Mouse (Mus musculus): ENCODE data around the gene Exoc8. TPM values are rescaled to one million over a fixed set of nuclear protein-coding genes. Genes with fewer than 3 reads are reported as not detected.

Exoc8 gene
- polyA plus RNA-seq, 1 experiment from 2014 or later: 8.7 TPM

GRCm38 (mm10) chr8:124914061-124914460 lies 16.6 kb upstream of the Exoc8 start:
- Histone ChIP-seq H3K4me3 (ENCODE audit: low read depth, low read length) (no peak overlapping the region), H3K36me3 (ENCODE audit: control insufficient read depth, insufficient read depth, low read length) (peaks cover 14% of the 10 kb centered on the region; the same call in 1 of the 2 replicates), H3K4me1 (replicated peaks; ENCODE audit: control insufficient read depth, insufficient read depth, low read length) (no peaks in the 10 kb centered on the region), H3K27me3 (ENCODE audit: control insufficient read depth, insufficient read depth, low read length) (no peaks in the 10 kb centered on the region), H3K27ac (ENCODE audit: low read depth, low read length) (no peak overlapping the region), H3K9me3 (ENCODE audit: control insufficient read depth, low read length) (no peaks in the 10 kb centered on the region), H3K4me2 (replicated peaks; ENCODE audit: low read depth, low read length) (no peak overlapping the region), H3K9ac (ENCODE audit: low read depth, low read length) (no peak overlapping the region)
- WGBS: 98% methylated on average over 5 of the region's 5 CpGs
- DNase-seq (ENCODE audit: low spot score): no peak
- ATAC-seq (ENCODE audit: low FRiP score): no peak

DNA sequence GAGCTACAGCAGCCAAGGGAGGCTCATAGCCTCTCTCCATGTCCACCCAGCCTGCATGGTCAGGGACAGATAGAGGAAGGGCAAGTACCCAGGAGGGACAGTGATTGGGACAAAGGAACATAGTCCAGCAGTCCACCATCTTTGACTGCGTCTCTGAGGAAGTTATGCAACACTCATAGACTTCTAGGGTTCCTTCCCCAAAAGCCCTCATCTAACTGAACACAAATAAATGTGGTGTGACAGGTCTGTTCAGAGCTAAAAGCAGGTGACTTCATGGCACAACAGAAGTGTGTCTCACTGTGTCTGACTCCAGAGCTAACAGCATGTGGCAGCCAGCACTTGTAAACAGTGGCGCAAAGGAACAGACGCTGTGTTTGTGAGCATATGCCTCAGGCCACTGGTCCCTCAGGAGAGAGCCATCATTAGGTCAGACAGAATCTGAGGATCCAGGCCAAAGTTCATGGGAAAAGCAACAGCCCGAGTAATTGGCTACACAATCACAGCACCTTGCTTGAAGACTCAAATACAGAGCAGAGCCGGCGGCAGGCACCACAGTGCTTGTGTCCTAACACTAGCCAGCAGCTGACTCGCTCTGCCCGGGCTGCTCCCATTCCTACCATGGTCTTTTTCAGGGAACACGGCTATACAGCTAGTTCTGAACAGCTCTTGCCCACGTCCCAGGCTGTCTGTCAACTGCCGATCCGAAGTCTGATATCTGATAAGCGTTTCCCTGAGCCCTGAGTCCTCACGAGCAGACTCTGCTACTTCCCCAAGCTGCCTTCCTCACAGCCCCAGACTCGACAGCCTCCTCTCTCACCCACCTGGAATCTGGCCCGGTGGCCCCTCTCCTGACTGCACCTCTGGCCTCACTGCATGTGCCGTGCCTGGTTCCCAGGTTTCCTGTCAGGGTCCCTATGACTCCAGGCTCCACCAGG lies 14.7 kb upstream of the Exoc8 start:
- 80% methylated on average over 17 of the region's 17 CpGs for WGBS
- Histone ChIP-seq H3K9me3 (ENCODE audit: control insufficient read depth, low read length) (no peaks in the 10 kb centered on the region), H3K4me2 (replicated peaks; ENCODE audit: low read depth, low read length) (no peak overlapping the region), H3K27me3 (ENCODE audit: control insufficient read depth, insufficient read depth, low read length) (no peaks in the 10 kb centered on the region), H3K27ac (ENCODE audit: low read depth, low read length) (no peak overlapping the region), H3K4me3 (ENCODE audit: low read depth, low read length) (no peak overlapping the region), H3K9ac (ENCODE audit: low read depth, low read length) (no peak overlapping the region), H3K4me1 (replicated peaks; ENCODE audit: control insufficient read depth, insufficient read depth, low read length) (no peaks in the 10 kb centered on the region), H3K36me3 (ENCODE audit: control insufficient read depth, insufficient read depth, low read length) (peaks cover 14% of the 10 kb centered on the region; the same call in 1 of the 2 replicates)
- DNase-seq (ENCODE audit: low spot score) (peak; percentile 20), ATAC-seq (ENCODE audit: low FRiP score) (no peak)

DNA sequence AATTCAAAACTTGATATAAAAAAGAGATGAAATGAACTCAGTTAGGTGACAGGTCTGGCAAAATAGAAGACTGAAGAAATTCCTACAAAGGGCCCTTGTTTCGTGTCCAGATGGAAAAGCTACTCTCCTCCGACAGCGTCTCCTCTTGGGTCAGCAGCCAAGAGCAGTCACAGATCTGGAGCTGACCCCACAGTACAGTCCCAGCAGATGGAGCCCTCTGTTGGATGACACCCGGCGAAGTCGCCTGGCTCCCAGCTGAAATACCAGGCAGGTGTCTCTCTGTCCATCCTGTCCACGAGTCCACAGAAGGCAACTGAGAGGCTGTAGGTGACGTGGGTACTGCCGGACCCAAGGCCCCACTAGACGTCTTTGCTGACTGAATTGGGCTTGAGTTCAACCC lies 12.8 kb upstream of the Exoc8 start:
- peaks cover 14% of the 10 kb centered on the region; the same call in 1 of the 2 replicates for H3K36me3 ChIP-seq (ENCODE audit: control insufficient read depth, insufficient read depth, low read length)

DNA sequence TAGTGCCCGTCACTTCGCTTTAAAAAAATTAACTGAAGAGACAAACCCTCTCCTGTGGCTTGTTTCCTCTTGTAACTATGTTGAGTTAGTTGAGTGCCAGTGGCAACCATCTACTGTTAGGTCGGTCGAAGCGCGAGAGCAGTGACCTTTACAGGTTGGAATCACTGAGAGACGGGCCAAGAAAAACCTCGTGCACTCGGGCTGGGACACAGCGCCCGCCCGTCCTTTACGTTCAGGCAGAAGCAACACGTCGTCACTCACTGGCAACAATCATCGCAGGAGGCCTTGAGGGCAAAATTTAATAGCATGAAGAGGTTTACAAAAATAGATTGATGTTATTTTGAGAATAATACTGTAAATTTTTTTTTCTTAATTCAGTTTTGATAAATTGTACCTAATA lies 12.4 kb upstream of the Exoc8 start:
- Histone ChIP-seq H3K36me3 (ENCODE audit: control insufficient read depth, insufficient read depth, low read length) (peaks cover 14% of the 10 kb centered on the region; the same call in 1 of the 2 replicates), H3K4me3 (ENCODE audit: low read depth, low read length) (no peak overlapping the region), H3K27ac (ENCODE audit: low read depth, low read length) (no peak overlapping the region), H3K9ac (ENCODE audit: low read depth, low read length) (no peak overlapping the region), H3K9me3 (ENCODE audit: control insufficient read depth, low read length) (no peaks in the 10 kb centered on the region), H3K27me3 (ENCODE audit: control insufficient read depth, insufficient read depth, low read length) (no peaks in the 10 kb centered on the region), H3K4me1 (replicated peaks; ENCODE audit: control insufficient read depth, insufficient read depth, low read length) (no peaks in the 10 kb centered on the region), H3K4me2 (replicated peaks; ENCODE audit: low read depth, low read length) (no peak overlapping the region)
- ATAC-seq (ENCODE audit: low FRiP score) (no peak), DNase-seq (ENCODE audit: low spot score) (no peak)
- 96% methylated on average over 16 of the region's 16 CpGs for WGBS

More for the DNA sequence above, 12.8 kb upstream of the Exoc8 start:
- no peak overlapping the region for H3K4me3 ChIP-seq (ENCODE audit: low read depth, low read length)
- H3K27me3 ChIP-seq (ENCODE audit: control insufficient read depth, insufficient read depth, low read length): no peaks in the 10 kb centered on the region
- no peak for DNase-seq (ENCODE audit: low spot score)
- no peak overlapping the region for H3K27ac ChIP-seq (ENCODE audit: low read depth, low read length)
- no peak overlapping the region for H3K9ac ChIP-seq (ENCODE audit: low read depth, low read length)
- ATAC-seq (ENCODE audit: low FRiP score): no peak
- 86% methylated on average over 10 of the region's 10 CpGs for WGBS
- no peaks in the 10 kb centered on the region for H3K4me1 ChIP-seq (replicated peaks; ENCODE audit: control insufficient read depth, insufficient read depth, low read length)
- H3K4me2 ChIP-seq (replicated peaks; ENCODE audit: low read depth, low read length): no peak overlapping the region
- H3K9me3 ChIP-seq (ENCODE audit: control insufficient read depth, low read length): no peaks in the 10 kb centered on the region

GRCm38 (mm10) chr8:124905482-124905881 lies 8.0 kb upstream of the Exoc8 start:
- H3K4me2 ChIP-seq (replicated peaks; ENCODE audit: low read depth, low read length): no peak overlapping the region
- no peaks in the 10 kb centered on the region for H3K4me1 ChIP-seq (replicated peaks; ENCODE audit: control insufficient read depth, insufficient read depth, low read length)
- no peaks in the 10 kb centered on the region for H3K9me3 ChIP-seq (ENCODE audit: control insufficient read depth, low read length)
- H3K27me3 ChIP-seq (ENCODE audit: control insufficient read depth, insufficient read depth, low read length): no peaks in the 10 kb centered on the region
- no peak overlapping the region for H3K27ac ChIP-seq (ENCODE audit: low read depth, low read length)
- no peak overlapping the region for H3K9ac ChIP-seq (ENCODE audit: low read depth, low read length)
- DNase-seq (ENCODE audit: low spot score) (no peak), ATAC-seq (ENCODE audit: low FRiP score) (no peak)
- peaks cover 7% of the 10 kb centered on the region for H3K36me3 ChIP-seq (ENCODE audit: control insufficient read depth, insufficient read depth, low read length)
- 87% methylated on average over 2 of the region's 2 CpGs for whole genome bisulfite sequencing
- no peak overlapping the region for H3K4me3 ChIP-seq (ENCODE audit: low read depth, low read length)

- Histone ChIP-seq H3K4me1 (replicated peaks; ENCODE audit: control insufficient read depth, insufficient read depth, low read length) (peaks cover 3% of the 10 kb centered on the region), H3K9ac (ENCODE audit: low read depth, low read length) (no peak overlapping the region), H3K27ac (ENCODE audit: low read depth, low read length) (no peak overlapping the region), H3K36me3 (ENCODE audit: control insufficient read depth, insufficient read depth, low read length) (no peaks in the 10 kb centered on the region; the same call in 1 of the 2 replicates), H3K9me3 (ENCODE audit: control insufficient read depth, low read length) (no peaks in the 10 kb centered on the region), H3K4me2 (replicated peaks; ENCODE audit: low read depth, low read length) (no peak overlapping the region), H3K4me3 (ENCODE audit: low read depth, low read length) (no peak overlapping the region), H3K27me3 (ENCODE audit: control insufficient read depth, insufficient read depth, low read length) (no peaks in the 10 kb centered on the region)
- WGBS: 97% methylated on average over 15 of the region's 15 CpGs
- ATAC-seq (ENCODE audit: low FRiP score) (no peak), DNase-seq (ENCODE audit: low spot score) (no peak)
These were observed 5.7 kb upstream of the Exoc8 start for GRCm38 (mm10) chr8:124903198-124903597.

GRCm38 (mm10) chr8:124898251-124898905 lies 873 bp upstream of the Exoc8 start:
- peak; percentile 20 for ATAC-seq (ENCODE audit: low FRiP score)

GRCm38 (mm10) chr8:124896632-124897385 lies 696 bp downstream of the Exoc8 start:
- Histone ChIP-seq H3K4me2 (replicated peaks; ENCODE audit: low read depth, low read length) (peak overlapping the region; percentile 99), H3K27me3 (ENCODE audit: control insufficient read depth, insufficient read depth, low read length) (no peaks in the 10 kb centered on the region), H3K9ac (ENCODE audit: low read depth, low read length) (peak overlapping the region; percentile 82), H3K9me3 (ENCODE audit: control insufficient read depth, low read length) (no peaks in the 10 kb centered on the region), H3K4me3 (ENCODE audit: low read depth, low read length) (peak overlapping the region; percentile 76), H3K36me3 (ENCODE audit: control insufficient read depth, insufficient read depth, low read length) (no peaks in the 10 kb centered on the region; the same call in 1 of the 2 replicates), H3K4me1 (replicated peaks; ENCODE audit: control insufficient read depth, insufficient read depth, low read length) (peaks cover 6% of the 10 kb centered on the region), H3K27ac (ENCODE audit: low read depth, low read length) (peak overlapping the region; percentile 75)
- ATAC-seq (ENCODE audit: low FRiP score) (peak; percentile 59), DNase-seq (ENCODE audit: low spot score) (peak; percentile 76)
- WGBS: 2% methylated on average over 46 of the region's 60 CpGs

More at GRCm38 (mm10) chr8:124898251-124898905, 873 bp upstream of the Exoc8 start:
- Histone ChIP-seq H3K36me3 (ENCODE audit: control insufficient read depth, insufficient read depth, low read length) (no peaks in the 10 kb centered on the region; the same call in 1 of the 2 replicates), H3K27ac (ENCODE audit: low read depth, low read length) (peak overlapping the region; percentile 75; the same call in 1 of the 2 replicates), H3K9me3 (ENCODE audit: control insufficient read depth, low read length) (no peaks in the 10 kb centered on the region), H3K4me3 (ENCODE audit: low read depth, low read length) (peak overlapping the region; percentile 76), H3K9ac (ENCODE audit: low read depth, low read length) (peak overlapping the region; percentile 82), H3K4me2 (replicated peaks; ENCODE audit: low read depth, low read length) (peak overlapping the region; percentile 84), H3K27me3 (ENCODE audit: control insufficient read depth, insufficient read depth, low read length) (no peaks in the 10 kb centered on the region), H3K4me1 (replicated peaks; ENCODE audit: control insufficient read depth, insufficient read depth, low read length) (peaks cover 6% of the 10 kb centered on the region)
- 7% methylated on average over 31 of the region's 31 CpGs for WGBS
- DNase-seq (ENCODE audit: low spot score): peak; percentile 11
